Mouse (Mus musculus) adrenal gland, adult 2 months (tissue): ENCODE data around the gene Sucnr1. TPM values are rescaled to one million over a fixed set of nuclear protein-coding genes. Genes with fewer than 3 reads are reported as not detected.

Experiments used
- DNase-seq: peaks from one replicate; pipeline ENCODE4 v3.0.0; 2021
- polyA plus RNA-seq: library from polyadenylated mRNA; depleted of rRNA; stranded (reverse); fragments of >200 nt; gene quantifications from 2 replicates; pipeline ENCODE4 v1.2.3, GENCODE M21; 2012; rRNA removed
- total RNA-seq, 2 experiments: library from RNA; stranded (reverse); gene quantifications; 2 replicates each; pipeline ENCODE4 v1.2.3; 2021

The Sucnr1 gene
- total and polyA plus RNA-seq, 3 experiments: 1.0 to 2.3 (median 1.2) TPM

GRCm38 (mm10) chr3:60111889-60112646 is 30.4 kb downstream of the Sucnr1 start:
- DNase-seq: no peak

GRCm38 (mm10) chr3:60114571-60114970 is 32.9 kb downstream of the Sucnr1 start:
- DNase-seq: no peak

GRCm38 (mm10) chr3:60121449-60121848 is 39.8 kb downstream of the Sucnr1 start:
- no peak for DNase-seq

- DNase-seq: no peak
Measured at GRCm38 (mm10) chr3:60123859-60124794, 42.5 kb downstream of the Sucnr1 start.

GRCm38 (mm10) chr3:60126564-60126963 is 44.9 kb downstream of the Sucnr1 start:
- no peak for DNase-seq

- DNase-seq: no peak
Measured at GRCm38 (mm10) chr3:60128282-60128681, 46.6 kb downstream of the Sucnr1 start.

- DNase-seq: no peak
Measured at GRCm38 (mm10) chr3:60135801-60136200, 54.1 kb downstream of the Sucnr1 start.

Other genes starting within 250 kb of the Sucnr1 start
- not detected for gene Gm8298, start 220.8 kb upstream of the Sucnr1 start, total RNA-seq
- not detected in 2 replicates for gene Gm8298, start 220.8 kb upstream of the Sucnr1 start, polyA plus RNA-seq
- gene C130079G13Rik, start 156.7 kb upstream of the Sucnr1 start, total RNA-seq: not detected
- not detected in 2 replicates for gene C130079G13Rik, start 156.7 kb upstream of the Sucnr1 start, polyA plus RNA-seq
- gene Aadacl2, start 75.1 kb upstream of the Sucnr1 start, total RNA-seq: not detected
- gene Aadacl2, start 75.1 kb upstream of the Sucnr1 start, polyA plus RNA-seq: not detected in 2 replicates
- 1 to 10 TPM in 1 of 2 experiments, not detected in 1; 1.6 TPM for gene Aadac, start 56.2 kb upstream of the Sucnr1 start, total RNA-seq
- gene Aadac, start 56.2 kb upstream of the Sucnr1 start, polyA plus RNA-seq: not detected in 2 replicates